Mouse (Mus musculus): ENCODE results near the gene Phospho1. TPM values are rescaled to one million over a fixed set of nuclear protein-coding genes. Genes with fewer than 3 reads are reported as not detected.

The Phospho1 gene
- total RNA-seq, 2 experiments from 2014 or later: 70.8 to 84.6 TPM

DNA sequence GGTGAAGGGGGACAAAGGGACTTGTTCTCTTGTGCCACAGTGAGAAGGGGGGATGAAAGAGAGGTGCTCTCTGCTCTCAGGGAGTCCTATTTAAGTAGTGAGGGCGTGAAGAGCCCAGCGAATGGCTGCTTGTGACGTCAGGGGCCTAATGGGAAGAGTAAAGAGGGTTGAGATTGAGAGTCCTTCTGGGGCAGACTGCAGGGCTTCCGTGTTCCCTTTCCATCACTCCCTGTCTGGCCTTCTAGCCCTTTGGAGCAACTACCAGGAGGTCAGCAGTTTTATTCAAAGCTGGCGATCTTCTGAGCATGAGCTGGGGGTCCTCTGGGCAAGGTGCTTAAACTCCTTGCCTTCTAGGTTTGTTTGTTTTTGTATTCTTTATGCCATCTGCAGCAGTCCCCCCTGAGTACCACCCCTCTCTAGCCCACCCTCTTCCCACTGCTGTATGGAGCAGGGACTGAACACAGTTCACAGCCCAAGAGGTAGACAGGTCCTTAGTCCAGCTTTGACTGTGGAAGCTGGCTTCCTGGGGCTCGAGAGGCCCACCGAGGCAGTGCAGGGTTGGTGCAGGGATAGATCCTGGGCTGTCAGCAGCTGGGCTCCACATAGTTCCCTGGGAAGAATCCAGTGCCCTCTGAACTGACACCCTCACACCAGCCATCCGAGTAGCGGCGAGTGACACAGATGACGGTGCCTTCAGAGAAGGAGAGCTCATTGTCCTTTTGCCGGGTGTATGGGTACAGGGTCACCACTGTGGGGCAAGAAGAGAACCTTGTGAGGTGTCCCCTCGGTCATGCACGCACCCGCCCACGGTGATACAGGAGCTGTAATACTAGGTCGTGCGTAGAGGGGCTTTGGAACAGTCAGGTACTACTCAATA lies 8.1 kb downstream of the Phospho1 start:
- intact Hi-C loops (cut with DNase I): no loop called here
- no peak for DNase-seq (ENCODE audit: low spot score in 2 of 2)

DNA sequence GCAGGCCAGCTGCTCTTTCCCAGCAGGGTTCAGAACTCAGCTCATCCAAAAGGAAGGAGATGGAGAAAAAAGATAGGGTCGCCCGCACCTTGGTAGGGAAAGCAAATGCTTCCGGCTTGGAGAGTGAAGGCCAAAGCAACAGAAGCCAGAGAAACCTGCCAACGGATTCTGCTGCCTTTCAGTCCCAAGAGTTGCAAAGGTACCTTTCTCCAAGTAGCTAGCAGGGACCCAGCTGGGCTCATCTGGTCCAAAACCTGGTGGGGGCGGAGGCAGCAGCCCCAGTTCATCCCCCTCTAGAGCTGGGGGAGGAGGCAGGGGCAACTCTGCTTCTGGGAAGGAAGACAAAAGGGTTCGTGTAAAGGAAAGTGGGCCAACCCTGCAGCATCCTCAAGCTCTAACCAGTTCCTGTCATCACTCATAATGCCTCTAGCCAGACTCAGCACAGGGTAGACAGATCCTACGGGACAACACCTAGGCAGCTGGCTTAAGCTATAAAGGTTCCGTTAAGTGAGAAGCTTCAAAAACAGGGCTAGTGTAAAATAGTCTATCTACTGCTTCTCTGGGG lies 8.8 kb downstream of the Phospho1 start:
- no peak for DNase-seq (ENCODE audit: low spot score in 2 of 2)
- intact Hi-C loops (cut with DNase I): no loop called here

DNA sequence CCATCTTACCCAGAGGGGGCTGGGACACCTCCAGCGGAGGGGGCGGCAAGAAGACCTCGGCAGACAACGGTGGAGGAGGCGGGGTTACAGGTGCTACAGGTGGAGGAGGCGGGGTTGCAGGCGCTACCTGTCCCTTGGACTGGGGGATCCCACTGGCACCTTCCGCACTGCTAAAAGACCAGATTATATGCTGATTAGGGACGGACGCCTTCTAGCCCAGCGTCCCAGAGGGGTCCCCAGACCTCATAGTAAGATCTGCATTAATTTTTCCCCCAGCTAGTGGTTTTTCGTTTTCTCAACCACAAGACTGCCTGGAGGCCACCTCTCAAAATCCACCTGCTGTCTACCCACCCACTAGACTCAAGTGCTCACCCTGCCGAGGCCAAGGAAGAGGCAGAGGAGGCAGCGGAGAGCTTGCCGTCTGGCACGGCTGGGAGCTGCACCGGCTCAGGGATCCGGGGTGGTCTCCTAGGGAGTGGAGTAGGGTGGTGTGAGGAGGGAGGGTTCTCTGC lies 9.4 kb downstream of the Phospho1 start:
- intact Hi-C loops (cut with DNase I): no loop called here

DNA sequence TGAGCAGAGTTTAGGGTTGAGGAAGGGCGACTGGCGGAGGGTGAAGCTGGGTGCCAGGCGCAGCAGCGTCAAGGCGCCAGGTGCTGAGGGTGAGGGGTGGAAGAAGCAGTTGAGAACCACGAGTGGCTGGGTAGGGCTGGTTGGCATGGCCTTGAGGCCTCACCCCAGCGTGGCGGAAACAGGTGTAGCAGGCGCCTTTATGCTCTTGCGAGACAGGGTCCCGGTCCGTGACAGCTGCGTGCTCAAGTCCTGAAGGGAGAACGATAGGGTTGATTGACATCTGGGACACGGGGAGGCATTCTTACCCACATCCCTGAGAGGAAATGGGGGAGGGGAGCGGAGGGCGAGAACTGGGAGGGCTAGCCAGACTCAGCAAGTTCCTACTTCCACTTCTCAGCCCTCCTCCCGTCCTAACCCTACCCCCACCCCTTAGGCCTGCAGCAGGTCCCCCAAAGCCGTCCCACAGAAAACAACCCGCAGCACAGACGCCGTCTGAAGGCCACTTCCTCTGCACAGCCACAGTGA lies 9.9 kb downstream of the Phospho1 start:
- intact Hi-C loops (cut with DNase I): no loop called here
- no peak for DNase-seq (ENCODE audit: low spot score in 2 of 2)

More for the DNA sequence above, 9.4 kb downstream of the Phospho1 start:
- DNase-seq (ENCODE audit: low spot score in 2 of 2): no peak

DNA sequence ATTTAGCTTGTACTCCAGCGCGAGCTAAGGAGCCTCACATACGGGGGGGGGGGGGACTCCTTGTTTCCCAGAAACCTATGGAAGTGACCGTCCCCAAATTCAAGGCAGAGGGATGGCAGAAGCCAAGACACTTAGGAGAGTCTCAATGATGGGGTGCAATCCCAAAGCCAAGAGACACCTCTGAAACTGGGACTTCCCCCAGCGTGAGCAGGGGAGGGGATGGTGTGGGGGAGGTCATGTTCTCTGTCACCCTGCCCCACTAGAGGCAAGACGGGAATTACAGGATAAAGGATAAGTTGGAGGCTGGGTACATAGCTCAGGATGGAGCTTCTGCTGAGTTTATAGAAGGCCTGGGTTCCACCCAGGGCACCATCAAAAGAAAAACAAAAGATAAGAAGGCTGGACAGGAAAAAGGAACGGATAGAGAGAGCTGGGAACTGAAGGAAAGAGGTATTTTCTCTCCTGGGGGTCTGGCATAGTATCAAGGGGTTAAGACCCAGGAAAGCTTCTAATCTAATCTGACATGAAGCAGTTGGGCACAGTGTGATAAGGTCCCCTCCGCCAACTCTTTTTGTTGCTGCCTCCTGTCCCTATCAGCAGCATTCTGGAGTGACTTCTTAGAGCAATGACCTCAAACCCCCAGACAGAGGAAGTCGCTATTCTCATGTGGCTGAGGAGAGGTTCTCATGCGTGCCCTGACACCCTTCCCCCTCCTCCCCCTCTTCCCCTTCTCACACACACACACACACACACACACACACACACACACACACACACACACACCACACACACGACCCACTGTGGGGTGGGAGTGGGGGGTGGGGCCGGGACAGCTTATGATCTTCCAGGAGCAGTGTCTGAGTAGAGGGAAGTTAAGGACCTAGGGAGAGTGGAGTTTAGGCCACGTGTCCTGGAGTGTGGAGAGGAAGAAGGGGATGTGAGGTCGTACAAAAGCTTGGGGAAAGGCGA lies 10.7 kb downstream of the Phospho1 start:
- intact Hi-C loops (cut with DNase I): no loop called here
- no peak for DNase-seq (ENCODE audit: low spot score in 2 of 2)

DNA sequence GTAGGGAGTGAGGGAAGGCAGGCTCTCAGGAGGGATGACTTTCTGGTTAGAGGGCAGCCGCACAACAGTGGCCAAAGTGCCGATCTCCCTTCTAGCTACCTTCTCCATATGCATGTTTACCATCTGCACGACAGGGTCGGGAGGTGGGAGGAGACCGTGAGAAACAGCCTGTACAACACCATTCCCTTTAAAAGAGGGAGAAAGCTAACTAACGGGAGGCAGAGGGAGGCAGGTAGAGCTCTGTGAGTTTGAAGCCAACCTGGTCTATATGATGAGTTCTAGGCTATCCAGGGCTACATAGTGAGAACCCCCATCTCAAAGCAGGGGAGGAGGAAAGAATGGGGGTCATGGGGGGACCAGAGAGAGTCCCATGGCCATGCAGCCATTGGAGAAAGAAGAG lies 11.5 kb downstream of the Phospho1 start:
- intact Hi-C loops (cut with DNase I): no loop called here
- no peak for DNase-seq (ENCODE audit: low spot score in 2 of 2)

DNA sequence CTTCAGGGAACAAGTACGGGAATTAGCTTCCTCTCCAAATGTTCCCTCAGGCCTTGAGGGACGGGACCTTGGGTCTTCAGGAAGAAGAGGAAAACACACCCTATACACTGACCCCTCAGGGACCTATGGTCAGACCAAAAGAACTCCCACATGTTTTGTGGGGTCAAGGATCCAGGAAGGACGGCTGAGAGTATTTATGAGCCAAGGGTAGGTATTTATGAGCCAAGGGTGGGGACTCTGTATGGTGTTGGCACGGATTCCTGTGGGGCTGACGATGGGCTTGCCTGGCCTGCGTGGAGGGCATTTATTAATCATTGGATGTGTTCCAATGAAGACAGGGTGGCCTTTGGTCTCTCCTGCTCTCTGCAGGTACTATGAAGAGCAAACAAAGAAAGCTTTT lies 12.1 kb downstream of the Phospho1 start:
- intact Hi-C loops (cut with DNase I): no loop called here
- DNase-seq (ENCODE audit: low spot score in 2 of 2): no peak

DNA sequence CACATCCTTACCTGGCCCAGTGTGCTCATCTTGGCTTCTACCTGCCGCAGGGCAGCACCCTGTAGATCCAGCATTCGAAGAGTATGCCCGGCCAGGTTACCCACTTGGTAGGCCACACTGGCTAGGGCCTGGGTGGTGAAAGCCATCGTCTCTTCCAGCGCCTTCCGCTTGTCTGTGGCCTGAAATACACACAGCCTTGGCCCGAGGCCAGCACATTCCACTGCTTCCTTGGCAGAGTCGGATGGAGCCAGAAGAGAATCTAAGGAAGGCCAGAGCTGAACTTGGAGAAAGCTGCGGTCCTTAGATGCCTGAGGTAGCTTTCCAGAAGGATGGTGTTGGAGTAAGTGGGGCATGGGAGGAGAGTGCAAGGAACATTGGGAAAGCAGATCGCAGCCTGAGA lies 12.8 kb downstream of the Phospho1 start, which contains the start of gene Gngt2:
Gene Gngt2, plus strand, starts transcription at position 158 of the 400 bp plus-strand sequence.
- DNase-seq (ENCODE audit: low spot score in 2 of 2): no peak
- intact Hi-C loops (cut with DNase I): no loop called here

DNA sequence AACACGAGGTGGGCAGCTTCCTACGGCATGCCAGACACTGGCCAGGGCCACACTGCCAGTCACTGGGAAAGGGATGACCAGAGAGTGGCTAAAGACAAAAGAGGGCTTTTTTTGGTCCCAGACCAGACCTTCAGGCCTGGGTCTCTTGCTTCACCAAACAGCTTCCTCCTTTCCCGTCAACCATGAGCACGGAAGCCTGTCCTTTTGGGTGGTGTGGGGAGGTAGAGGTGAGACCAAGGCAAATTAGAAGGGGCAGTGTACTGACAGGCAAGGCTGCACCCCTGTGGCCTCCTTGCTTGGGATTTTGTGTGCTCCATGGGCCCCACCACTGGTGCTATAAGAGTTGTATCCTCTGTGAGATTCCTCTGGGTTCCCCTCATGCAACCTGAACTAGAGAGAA lies 14.3 kb downstream of the Phospho1 start:
- no peak for DNase-seq (ENCODE audit: low spot score in 2 of 2)
- intact Hi-C loops (cut with DNase I): no loop called here

DNA sequence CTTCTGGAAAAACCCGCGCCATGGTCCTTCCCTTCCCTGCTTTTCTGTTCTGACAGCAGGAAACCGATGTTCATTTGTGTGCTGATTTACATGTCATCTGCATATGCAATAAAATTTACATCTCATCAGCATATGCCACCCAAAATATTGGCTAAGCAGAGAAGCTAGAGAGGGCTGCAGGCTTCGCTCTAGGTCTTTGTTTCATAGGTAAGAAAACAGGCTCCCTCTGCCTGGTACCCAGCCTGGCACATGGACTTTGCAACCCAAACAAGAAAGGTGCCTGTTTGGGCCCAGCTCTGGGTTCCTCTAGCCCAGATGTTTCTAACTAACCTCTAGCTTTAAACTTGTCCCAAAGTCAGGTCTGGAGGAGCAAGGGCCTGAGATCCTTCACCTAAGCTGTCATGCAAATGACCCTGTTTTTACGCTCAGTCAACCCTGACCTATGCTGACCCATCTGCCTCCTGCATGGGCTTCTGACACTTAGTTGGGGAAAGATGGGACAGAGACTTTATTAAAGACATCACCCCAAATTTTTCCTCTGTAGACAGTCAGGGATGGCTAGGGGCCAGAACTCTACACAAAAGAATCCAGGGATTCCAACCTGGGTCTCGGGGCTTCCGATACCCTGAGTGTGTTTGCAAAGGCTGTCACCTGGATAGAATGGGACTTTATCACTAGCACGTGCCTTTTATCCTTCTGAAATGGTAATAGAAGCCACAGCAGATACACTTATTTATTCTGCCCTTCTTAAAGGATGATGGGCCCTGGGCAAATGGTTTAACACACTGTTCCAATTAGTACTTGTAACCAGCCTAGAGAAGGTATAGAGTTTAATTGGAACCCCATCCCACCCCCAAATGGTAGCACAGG lies 14.9 kb downstream of the Phospho1 start:
- DNase-seq (ENCODE audit: low spot score in 2 of 2): no peak
- intact Hi-C loops (cut with DNase I): no loop called here

DNA sequence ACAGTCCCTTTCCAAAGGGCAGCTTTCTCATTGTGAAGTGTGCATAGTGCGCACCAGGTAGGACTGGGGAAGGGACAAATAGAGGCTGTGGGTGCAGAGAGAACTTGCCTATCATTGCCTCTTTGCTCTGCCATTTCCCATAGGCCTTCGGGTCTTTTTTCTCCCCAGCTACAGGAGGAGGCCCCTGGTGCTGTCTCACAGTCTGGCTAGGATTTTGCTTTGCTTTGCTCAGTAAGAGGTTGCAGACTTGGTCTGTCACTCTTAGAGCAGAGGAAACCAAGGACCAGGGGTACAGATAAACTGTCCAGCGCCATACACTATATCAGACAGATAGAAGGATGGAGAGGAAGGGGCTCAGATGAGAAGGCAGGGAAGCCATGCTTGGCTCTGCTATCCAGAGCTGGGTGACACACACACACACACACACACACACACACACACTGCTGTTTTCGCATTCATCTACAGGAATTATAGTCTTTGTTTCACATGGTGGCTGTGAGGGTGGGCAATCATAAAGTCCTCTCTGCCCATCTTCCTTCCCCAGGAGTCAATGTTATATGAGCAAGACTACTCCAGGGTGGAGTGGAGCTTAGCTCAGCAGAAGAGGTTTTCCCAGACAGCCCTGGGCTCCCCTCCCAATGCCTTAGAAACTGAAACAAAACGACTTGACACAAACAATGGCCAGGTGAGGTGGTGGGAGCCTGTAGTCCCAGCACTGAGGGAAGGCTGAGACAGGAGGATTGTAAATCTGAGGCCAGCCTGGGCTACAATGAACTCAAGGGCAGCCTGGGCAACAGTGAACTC lies 16.6 kb downstream of the Phospho1 start:
- no peak for DNase-seq (ENCODE audit: low spot score in 2 of 2)
- intact Hi-C loops (cut with DNase I): no loop called here

DNA sequence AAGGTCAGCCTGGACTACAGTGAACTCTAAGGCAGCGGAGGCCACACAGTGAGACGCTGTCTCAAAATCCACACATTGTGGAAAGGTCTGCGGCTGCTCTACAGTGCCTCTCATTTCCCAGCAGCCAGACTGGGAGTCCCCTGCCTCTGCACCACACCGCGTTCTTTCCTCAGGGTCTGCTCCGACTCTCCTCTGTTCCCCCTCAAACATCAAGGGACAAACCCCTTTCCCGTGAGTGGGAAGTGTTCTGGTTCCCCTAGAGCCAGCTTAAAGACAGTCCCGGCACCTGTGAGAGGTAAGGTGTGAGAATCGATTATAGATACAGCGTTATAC lies 17.2 kb downstream of the Phospho1 start:
- intact Hi-C loops (cut with DNase I): no loop called here

DNA sequence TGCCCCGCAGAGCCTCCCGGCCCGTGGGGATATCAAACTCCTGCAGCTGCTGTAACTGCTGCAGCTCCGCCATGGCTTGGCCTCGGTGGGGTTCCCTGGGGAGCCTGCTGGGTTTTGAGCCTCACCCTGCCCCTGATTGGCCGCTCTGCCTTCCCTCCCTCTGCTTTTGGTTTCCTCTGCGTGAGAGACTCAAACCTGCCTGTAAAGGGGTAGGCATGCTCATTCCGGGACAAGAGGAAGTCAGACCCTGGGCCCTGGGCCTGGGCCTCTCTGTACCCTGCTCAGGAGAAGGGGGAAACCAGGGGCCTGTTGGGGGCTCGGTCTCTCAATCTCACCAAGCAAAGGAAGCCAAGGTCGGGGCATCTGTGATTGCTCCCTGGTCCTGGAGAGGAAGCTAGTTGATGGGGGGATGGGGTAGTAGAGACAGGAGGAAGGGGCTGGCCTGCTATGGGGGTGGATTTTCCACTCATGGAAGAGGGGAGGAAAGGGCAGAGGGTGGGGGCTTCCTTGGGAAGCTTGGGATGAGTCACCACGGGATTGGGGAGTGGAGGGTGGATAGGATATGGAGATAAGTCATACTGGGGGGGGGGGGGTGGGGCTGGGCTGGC lies 17.9 kb downstream of the Phospho1 start, which contains the start of gene Abi3:
Gene Abi3, minus strand, starts transcription at position 403 of the 608 bp plus-strand sequence.
- no peak for DNase-seq (ENCODE audit: low spot score in 2 of 2)
- intact Hi-C loops (cut with DNase I): no loop called here

More for the DNA sequence above, 17.2 kb downstream of the Phospho1 start:
- DNase-seq (ENCODE audit: low spot score in 2 of 2): no peak

DNA sequence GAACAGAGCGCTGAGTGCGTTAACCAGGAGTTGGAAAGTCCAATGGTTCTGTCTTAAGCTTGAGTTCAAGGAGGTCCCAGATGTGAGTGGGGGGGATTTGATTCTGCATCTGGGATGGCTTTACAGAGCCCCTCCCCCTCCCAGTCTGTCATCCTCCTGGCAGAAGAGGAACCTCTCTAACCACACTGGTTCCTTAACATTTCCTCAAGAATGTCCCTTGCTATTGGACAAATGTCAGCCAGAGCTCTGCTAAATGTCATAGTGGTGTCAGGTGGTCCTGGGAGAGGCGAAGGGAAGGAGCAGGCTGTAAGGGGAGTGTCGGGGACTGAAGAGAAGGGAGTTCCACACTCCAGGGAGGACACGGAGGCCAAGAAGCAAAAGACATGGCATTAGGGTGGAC lies 18.7 kb downstream of the Phospho1 start:
- intact Hi-C loops (cut with DNase I): no loop called here
- no peak for DNase-seq (ENCODE audit: low spot score in 2 of 2)

DNA sequence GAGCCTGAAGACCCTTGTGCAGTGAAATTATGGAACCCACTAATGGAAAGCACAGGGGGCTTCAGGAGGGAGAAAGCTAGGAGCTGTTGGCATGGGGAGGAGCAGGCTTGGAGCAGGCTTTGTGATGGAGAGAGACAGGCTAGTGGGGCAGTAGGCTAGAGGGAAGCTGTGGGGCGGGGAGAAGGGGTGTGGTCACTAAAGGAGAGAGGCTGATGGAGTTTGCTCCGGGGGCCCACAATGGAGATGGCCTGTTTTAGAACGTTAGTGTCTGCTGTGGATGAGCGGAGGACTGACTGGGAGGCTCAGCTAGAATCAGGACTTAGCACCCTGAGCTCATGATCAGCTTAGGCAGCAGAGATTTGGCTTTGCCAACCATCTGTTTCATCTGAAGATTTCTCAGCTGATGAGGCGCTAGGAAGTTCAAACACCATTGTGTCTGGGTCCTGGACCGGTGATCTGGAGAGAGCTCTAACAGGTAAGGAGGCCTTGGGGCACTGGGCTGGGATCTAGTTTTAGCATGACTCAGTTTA lies 19.2 kb downstream of the Phospho1 start:
- no peak for DNase-seq (ENCODE audit: low spot score in 2 of 2)
- intact Hi-C loops (cut with DNase I): no loop called here

DNA sequence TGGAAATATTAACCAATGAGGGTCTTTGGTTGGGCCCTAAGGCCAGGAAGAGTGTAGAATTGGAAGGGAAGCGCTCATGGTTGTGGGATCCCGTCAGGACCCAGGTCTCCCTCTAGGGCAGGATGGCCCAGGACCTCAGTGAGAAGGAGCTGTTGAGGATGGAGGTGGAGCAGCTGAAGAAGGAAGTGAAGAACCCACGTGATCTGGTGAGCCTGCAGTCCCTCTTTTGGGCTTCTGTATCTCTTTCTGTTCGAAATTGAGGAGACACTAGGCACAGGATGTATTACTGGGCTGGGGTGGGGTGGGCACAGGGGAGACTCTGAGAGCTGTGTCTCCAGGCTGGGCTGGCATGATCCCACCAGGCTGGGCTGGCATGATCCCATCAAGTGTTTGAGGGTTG lies 20.6 kb downstream of the Phospho1 start:
- DNase-seq (ENCODE audit: low spot score in 2 of 2): no peak
- intact Hi-C loops (cut with DNase I): no loop called here

DNA sequence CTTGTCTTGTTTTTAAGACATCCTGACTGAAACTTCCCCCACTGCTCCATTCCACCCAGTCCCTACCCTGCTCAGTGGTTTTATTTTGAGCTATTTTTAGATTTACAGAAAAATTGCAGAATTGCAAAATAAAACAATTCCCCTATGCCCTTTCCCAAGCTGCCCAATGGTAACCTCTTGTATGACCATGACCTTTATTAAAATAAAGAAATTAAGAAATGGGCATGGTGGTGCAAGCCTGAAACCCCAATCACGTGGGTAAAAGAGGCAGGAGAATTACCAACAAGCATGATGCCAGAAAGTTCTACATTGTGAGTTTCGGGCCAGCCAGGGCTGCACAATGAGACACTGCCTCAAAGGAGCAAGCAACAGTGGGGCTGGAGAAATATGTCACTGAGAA lies 26.6 kb downstream of the Phospho1 start:
- intact Hi-C loops (cut with DNase I): no loop called here
- no peak for DNase-seq (ENCODE audit: low spot score in 2 of 2)

All from left cerebral cortex, postnatal 36 days (tissue).